Mouse (Mus musculus): Measurements from ENCODE around the gene Cpox. TPM values are rescaled to one million over a fixed set of nuclear protein-coding genes. Genes with fewer than 3 reads are reported as not detected.

Cpox gene
- polyA plus RNA-seq, 1 experiment from 2014 or later, result 388 TPM

Small RNA genes lying within 50 kb of the gene (microRNA-seq; reads per million reads assigned to microRNA genes)
- gene Gm27564 (ENCODE audit: borderline number of aligned reads), result not detected

Other genes with a start within 250 kb of the Cpox start
- gene St3gal6, start 146.0 kb upstream of the Cpox start, polyA plus RNA-seq (2014; fragmentation: Nextera tagmentation; extraction: Ambion mirVana), result 66.0 and 67.9 TPM in 2 replicates
- gene Gm813, start 53.3 kb upstream of the Cpox start, polyA plus RNA-seq (2014; fragmentation: Nextera tagmentation; extraction: Ambion mirVana), result not detected in 2 replicates
- gene E330017A01Rik, start 31.6 kb upstream of the Cpox start, polyA plus RNA-seq (2014; fragmentation: Nextera tagmentation; extraction: Ambion mirVana), result not detected in 2 replicates
- gene Gpr15, start 48.8 kb downstream of the Cpox start, polyA plus RNA-seq (2014; fragmentation: Nextera tagmentation; extraction: Ambion mirVana), result not detected in 2 replicates
- 65.3 and 73.3 TPM in 2 replicates for gene Cldnd1, start 57.6 kb downstream of the Cpox start, polyA plus RNA-seq (2014; fragmentation: Nextera tagmentation; extraction: Ambion mirVana)
- gene Olfr172, start 92.9 kb downstream of the Cpox start, polyA plus RNA-seq (2014; fragmentation: Nextera tagmentation; extraction: Ambion mirVana), result not detected in 2 replicates
- gene Olfr173, start 130.0 kb downstream of the Cpox start, polyA plus RNA-seq (2014; fragmentation: Nextera tagmentation; extraction: Ambion mirVana), result not detected in 2 replicates
- not detected in 2 replicates for gene Olfr175-ps1, start 156.5 kb downstream of the Cpox start, polyA plus RNA-seq (2014; fragmentation: Nextera tagmentation; extraction: Ambion mirVana)
- not detected in 2 replicates for gene Olfr177, start 204.5 kb downstream of the Cpox start, polyA plus RNA-seq (2014; fragmentation: Nextera tagmentation; extraction: Ambion mirVana)
- gene Olfr178, start 221.8 kb downstream of the Cpox start, polyA plus RNA-seq (2014; fragmentation: Nextera tagmentation; extraction: Ambion mirVana), result not detected in 2 replicates